Comparison of ENCODE assay signal across 9 mouse cellular contexts in genomic region chr19:26718221-26718620, GRCm38 (mm10).
DNase-seq lines count a peak whose midpoint lies in the region; ATAC-seq and TF ChIP-seq lines count a peak whose summit lies in the region.
"Had no signal": no experiment of that assay in that cellular context is flagged by ENCODE, and none has a peak within 500 bp of the region (broad histone marks: within the 10 kb centered on the region; RNA-seq: fewer than 3 reads in every experiment).

No protein-coding gene starts in this region.

- POLR2A ChIA-PET in Patski (lab: Charles Lee): interaction anchor here (1.0 kb wide), 1 partner anchor 8 kb away, joined by 3 read pairs; no protein-coding TSS in a partner anchor

- H3K9ac ChIP-seq in liver, postnatal 0 days (replicated peaks): no peak overlapping the region
- no peak overlapping the region for H3K9ac ChIP-seq in liver, embryonic 11.5 days (ENCODE audit: low read depth, low read length)
- H3K9ac ChIP-seq: liver, embryonic 15.5 days had no signal

- in situ Hi-C loops in Patski (cut with MboI; ENCODE audit: low pct_unique_long_range_greater_than_20kb): no loop called here

- no peaks in the 10 kb centered on the region for H3K9me3 ChIP-seq in liver, postnatal 0 days (ENCODE audit: low read length)
- no peaks in the 10 kb centered on the region for H3K9me3 ChIP-seq in liver, embryonic 11.5 days (ENCODE audit: control insufficient read depth, low read length)
- H3K9me3 ChIP-seq: liver, embryonic 15.5 days had no signal

- no peaks in the 10 kb centered on the region; the same call in 1 of the 2 replicates for H3K36me3 ChIP-seq in liver, postnatal 0 days (replicated peaks; ENCODE audit: insufficient read depth, low read length)
- no peaks in the 10 kb centered on the region for H3K36me3 ChIP-seq in liver, embryonic 11.5 days (ENCODE audit: control insufficient read depth, insufficient read depth, low read length)
- H3K36me3 ChIP-seq: liver, embryonic 15.5 days had no signal

- ATAC-seq in liver, postnatal 0 days: no peak
- no peak for ATAC-seq in liver, embryonic 11.5 days (replicated peaks; ENCODE audit: low FRiP score)
- ATAC-seq in Patski: peak; percentile 33
- no peak for ATAC-seq in erythroblast, adult 5-6 weeks (replicated peaks; ENCODE audit: low FRiP score, poor library complexity, severe bottlenecking)

- H3K4me1 ChIP-seq in liver, postnatal 0 days (ENCODE audit: insufficient read depth): no peaks in the 10 kb centered on the region
- H3K4me1 ChIP-seq in liver, embryonic 11.5 days (replicated peaks; ENCODE audit: control insufficient read depth, insufficient read depth, low read length): no peaks in the 10 kb centered on the region
- H3K4me1 ChIP-seq: liver, embryonic 15.5 days had no signal

- no peak overlapping the region for H3K4me3 ChIP-seq in liver, postnatal 0 days (ENCODE audit: low read depth, low read length)
- H3K4me3 ChIP-seq in liver, embryonic 11.5 days (ENCODE audit: low read depth, low read length): no peak overlapping the region
- H3K4me3 ChIP-seq: liver, embryonic 15.5 days had no signal

- 59% methylated on average over 6 of the region's 6 CpGs for WGBS in liver, postnatal 0 days (ENCODE audit: insufficient replicate concordance)
- 46% methylated on average over 6 of the region's 6 CpGs for whole genome bisulfite sequencing in liver, embryonic 11.5 days

- CTCF ChIA-PET in Patski (lab: Charles Lee): interaction anchor here (1.0 to 2.1 kb wide), 5 partner anchors 9 to 116 kb away, joined by 3 to 8 read pairs (median 5); no protein-coding TSS in a partner anchor

- TF ChIP-seq EP300 in liver, postnatal 0 days (IDR thresholded peaks at IDR 0.05; ENCODE audit: low read depth): no peak

- H3K27me3 ChIP-seq in liver, postnatal 0 days (ENCODE audit: insufficient read depth, low read length): no peaks in the 10 kb centered on the region
- H3K27me3 ChIP-seq in liver, embryonic 11.5 days (replicated peaks; ENCODE audit: control insufficient read depth, insufficient read depth, low read length): no peaks in the 10 kb centered on the region
- no peaks in the 10 kb centered on the region for H3K27me3 ChIP-seq in Patski
- H3K27me3 ChIP-seq: liver, embryonic 15.5 days had no signal

- TF ChIP-seq CTCF in liver, postnatal 0 days (IDR thresholded peaks at IDR 0.05; ENCODE audit: low read depth): peak; percentile 63
- peak; percentile 83 for TF ChIP-seq CTCF in Patski (IDR thresholded peaks at IDR 0.05)

- no peak overlapping the region for H3K4me2 ChIP-seq in liver, postnatal 0 days (ENCODE audit: low read depth, low read length)
- H3K4me2 ChIP-seq in liver, embryonic 11.5 days: no peak overlapping the region
- H3K4me2 ChIP-seq: liver, embryonic 15.5 days had no signal

- DNase-seq in liver, postnatal 0 days: peak; percentile 39
- DNase-seq in liver, embryonic 11.5 days (ENCODE audit: low spot score): no peak
- peak; percentile 34 for DNase-seq in Patski (ENCODE audit: low read depth, low spot score)
- peak; percentile 88 for DNase-seq in cerebellum, adult 9-10 months
- DNase-seq in heart, adult 9 months (ENCODE audit: low spot score in 2 of 2): peak; percentile 33 to 70
- peak; percentile 65 to 71 for DNase-seq in layer of hippocampus, postnatal 10 days (ENCODE audit: low spot score in 2 of 2)
- DNase-seq in retina, adult 2 months (ENCODE audit: low read depth, low spot score): peak; percentile 33

- no peak overlapping the region for H3K27ac ChIP-seq in liver, postnatal 0 days (ENCODE audit: low read depth)
- no peak overlapping the region for H3K27ac ChIP-seq in liver, embryonic 11.5 days (ENCODE audit: low read depth, low read length)
- H3K27ac ChIP-seq: liver, embryonic 15.5 days had no signal
